Mouse (Mus musculus): ENCODE results near the gene Dgkb.

Dgkb gene

DNA sequence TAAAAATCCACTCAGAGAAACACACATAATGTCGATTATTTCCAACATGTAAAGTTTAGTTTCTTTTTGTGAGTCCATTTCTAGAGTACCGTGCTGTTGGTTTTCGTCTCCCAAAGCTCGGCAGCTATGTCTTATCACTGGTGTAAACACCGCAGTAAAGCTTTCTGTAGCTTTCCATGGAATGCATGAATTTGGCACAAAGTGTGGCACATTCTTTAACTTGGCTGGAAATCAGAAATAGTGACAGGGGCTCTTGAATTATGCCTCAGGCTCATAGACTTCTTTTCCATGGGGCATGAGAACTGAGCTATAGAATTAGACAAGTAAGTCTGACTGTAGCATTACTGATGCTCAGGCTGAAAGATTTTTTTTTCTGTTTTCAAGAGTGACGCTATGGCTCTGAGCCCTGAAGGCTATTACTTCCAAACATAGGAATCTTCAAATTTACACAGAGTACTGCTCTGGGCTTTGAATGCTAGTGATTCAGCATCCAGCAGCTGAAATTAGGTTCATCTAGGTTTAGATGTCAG, 179.0 kb downstream of the Dgkb start:
- no peak for DNase-seq (ENCODE audit: low spot score in 2 of 2)

DNA sequence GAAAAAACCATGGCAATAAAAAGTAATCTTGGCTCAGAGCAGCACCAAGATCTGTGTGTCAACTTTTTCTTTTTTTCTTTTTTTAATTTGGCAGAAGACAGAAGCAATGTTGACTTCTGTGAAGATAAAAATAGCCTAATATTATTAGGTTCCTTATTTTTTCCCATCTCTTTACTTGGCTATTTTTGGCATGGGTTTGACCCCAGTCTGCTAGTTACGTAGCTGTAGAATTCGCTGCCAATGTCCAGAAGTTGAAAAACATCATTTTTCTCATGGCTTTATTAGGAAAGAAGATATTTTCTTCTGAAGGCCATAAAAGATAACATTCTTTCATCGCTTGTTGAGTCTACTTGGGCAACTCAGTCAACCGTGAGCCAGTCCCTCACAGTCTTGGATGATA, 200.1 kb downstream of the Dgkb start:
- no peak for DNase-seq (ENCODE audit: low spot score in 2 of 2)

DNA sequence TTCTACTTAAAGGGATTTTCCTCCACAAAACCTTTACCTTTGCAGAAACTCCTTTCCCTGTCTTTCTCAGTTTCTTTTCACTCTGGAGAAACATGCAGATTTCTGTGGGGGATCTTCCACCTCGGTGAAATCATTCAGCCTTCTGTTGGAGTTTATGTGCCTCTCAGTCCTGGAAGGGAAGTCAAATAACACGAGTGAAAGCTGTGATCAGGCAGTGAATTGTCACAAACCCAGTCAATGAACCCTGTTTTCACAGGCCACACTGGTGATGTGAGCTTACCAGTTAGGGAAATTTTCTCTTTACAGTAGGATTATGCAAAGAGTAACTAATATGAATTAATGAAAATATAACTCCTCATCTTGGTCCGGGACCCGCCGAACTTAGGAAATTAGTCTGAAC, 229.7 kb downstream of the Dgkb start:
- DNase-seq (ENCODE audit: low spot score in 2 of 2): no peak

DNA sequence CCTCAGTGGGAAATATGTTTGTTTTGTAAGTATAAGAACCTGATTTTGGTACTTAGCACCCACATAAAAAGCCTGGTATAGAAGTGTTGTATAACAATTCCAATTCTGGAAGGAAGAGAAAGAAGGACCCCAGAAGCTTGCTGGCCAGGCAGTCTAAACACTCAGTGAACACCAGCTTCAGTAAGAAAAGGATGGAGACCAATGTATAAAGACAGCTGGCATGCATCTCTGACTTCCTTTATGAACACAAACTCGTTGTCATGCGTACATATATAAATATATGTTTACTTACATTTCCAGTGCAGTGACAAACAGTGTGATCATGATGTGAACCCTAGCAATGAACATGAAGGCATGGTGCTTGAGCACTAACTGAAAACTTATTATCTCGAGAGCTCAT, 270.7 kb downstream of the Dgkb start:
- DNase-seq (ENCODE audit: low spot score in 2 of 2): no peak

DNA sequence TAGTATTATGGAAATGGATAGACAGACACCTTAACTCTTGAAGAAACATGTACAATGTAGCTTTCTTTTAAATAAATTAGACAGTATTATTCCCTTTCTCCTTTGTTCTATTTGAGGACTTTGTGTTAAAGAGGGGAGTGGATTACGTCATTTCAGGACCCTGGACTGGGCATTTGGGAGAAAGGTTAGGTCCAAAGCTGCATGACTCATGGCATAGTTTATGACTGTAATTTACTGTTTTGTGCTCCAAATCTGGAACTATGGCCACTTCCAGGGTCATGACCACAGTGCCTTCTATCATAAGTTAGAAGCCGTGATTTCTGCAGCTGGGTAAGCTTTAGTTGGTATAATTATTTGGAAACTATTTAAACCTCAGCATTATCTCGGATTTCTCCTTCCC, 294.4 kb downstream of the Dgkb start:
- no peak for DNase-seq (ENCODE audit: low spot score in 2 of 2)

DNA sequence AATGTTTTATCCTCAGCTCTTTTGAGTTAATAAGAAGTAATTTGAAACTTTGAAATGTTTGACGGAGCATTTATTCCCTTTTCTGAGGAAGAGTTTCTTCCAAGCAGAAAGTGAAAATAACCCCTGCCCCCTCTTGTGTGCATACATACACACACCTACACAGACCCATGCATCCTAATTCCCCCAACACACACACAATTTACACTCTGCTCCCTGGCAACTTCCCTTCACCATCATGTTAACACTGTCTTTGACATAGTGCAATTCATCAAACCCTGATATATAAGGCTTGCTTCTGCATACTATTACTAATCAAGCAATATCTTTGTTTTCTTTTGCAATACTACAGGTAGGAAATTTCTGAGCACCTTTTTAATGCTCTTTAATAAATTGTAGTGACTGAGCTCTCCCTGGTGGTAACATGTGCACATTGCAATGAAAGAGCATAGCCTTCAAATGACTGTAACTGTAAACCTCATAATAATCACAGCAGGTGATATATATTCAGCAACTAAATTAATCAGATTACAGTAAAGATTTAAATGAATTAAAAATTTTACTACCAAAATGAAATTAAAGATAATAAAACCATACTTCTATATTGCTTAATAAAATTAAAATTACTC, 297.6 kb downstream of the Dgkb start:
- DNase-seq (ENCODE audit: low spot score in 2 of 2): peak; percentile 39 to 41

DNA sequence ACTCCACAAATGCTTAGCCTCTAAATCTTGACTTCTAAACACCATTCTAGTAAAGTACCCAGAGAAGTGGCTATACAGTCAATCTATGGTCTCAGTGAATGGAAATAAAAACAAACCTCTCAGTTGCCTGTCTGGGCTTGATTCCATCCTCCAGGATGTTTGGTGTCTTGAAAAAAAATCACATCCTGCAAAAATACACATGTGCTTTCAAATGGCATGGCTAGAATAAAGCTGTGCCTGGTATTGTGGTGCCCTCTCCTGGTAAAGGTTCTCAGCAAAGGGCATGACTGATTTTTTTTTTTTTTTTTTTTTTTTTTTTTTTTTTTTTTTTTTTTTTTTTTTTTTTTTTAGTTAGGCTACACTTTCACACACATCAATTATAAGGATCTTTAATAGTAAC, 306.0 kb downstream of the Dgkb start:
- peak in 1 of 2 experiments; percentile 34 for DNase-seq (ENCODE audit: low spot score in 2 of 2)

DNA sequence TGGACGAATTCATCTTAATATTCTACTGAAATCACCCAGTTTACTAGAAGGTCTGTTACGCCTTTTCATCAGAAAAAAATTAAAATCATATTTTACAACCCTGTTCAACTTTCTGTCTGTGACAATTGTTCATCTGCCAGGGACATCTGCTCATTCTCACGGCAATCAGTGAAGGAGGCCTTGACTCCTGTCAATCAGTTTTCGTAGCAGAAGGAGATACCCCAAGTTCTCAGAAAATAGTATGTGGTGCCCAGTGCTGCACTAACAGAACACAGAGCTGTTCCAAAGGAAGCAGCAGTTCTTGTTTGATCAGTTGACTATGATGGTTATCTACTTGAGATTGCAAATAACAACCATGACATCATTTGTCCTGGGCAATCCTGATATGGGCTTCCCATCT, 307.8 kb downstream of the Dgkb start:
- no peak for DNase-seq (ENCODE audit: low spot score in 2 of 2)

DNA sequence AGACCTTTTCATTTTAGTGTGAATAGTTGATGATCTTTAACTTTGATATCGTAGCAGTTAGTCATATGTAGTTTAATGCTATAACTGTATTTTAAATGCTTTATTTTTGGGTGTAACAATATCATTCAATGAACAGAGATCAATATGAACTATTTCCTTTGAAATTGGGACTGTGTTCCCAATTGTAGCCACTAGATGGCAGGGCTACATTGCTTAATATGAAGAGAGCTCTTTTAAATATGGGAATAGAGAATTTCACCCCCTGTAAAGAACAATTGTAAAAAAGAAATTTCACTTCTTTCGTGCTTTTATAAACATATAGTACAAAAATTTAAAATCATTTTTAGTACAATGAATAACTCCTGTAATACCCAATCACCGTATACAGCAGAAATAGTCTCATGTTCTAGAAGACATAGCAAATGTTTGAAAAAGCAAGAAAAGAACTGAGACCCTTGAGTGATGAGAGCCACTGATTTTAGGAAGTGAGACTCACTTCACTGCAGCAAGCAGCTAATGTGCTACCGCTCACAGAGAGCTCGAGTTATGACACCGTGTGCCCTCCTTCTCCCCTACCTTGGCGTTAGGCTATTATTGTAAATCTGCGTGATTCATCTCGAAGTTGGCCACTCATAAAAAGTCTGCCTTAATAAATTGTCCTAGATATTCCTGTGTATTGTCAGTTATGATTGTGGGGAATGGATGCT, 312.8 kb downstream of the Dgkb start:
- DNase-seq (ENCODE audit: low spot score in 2 of 2): peak in 1 of 2 experiments; percentile 52

DNA sequence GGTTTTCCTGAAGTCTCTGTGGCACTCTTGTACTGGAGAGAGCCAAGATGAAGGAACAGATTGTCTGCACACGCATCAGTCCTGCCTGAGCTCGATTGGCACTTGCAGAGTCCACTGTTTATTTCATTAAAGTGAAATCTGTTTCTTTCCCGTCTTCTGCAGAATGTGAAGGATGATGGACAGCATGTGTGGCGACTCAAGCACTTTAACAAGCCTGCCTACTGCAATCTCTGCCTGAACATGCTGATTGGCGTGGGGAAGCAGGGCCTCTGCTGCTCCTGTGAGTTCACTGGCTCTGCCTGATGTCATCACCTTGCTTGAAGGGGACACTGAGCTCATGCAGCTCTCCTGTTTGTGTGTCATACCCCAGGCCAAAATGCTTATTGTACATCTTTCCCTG, 318.9 kb downstream of the Dgkb start:
- no peak for DNase-seq (ENCODE audit: low spot score in 2 of 2)

DNA sequence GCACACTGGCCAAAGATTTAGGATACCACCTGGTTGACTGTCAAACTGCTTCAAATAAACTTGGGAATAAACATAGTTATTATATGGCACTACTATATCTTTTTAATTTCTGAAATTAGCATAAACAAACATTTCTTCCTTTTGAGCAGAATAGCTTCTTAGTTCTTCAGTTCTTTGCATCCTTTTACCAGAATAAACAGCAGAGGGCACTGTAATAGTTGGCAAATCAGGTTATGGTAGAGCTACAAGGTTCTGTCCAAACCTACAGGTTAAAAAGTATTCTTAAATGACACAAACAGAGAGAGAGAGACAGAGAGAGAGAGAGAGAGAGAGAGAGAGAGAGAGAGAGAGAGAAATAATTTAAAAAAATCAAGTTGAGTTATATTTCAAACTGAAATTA, 322.5 kb downstream of the Dgkb start:
- no peak for DNase-seq (ENCODE audit: low spot score in 2 of 2)

DNA sequence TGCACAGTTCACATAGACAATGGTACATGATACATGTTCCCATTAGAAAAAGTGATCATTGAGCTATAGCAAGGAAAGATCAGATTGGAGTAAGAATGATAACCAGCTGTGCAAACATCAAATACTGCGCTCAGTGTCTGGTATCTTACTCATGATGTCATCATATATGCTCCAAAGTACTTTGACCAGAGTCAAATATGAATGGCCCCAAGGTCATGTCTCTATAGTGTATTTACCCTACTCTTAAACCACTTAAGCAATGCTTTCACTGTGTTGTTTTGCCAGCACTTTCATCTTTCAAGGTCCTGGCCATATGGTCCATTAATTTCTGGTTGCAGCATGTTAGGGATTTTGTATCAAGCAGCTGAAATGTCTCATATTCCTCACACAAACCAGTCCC, 415.1 kb downstream of the Dgkb start:
- DNase-seq (ENCODE audit: low spot score in 2 of 2): no peak

DNA sequence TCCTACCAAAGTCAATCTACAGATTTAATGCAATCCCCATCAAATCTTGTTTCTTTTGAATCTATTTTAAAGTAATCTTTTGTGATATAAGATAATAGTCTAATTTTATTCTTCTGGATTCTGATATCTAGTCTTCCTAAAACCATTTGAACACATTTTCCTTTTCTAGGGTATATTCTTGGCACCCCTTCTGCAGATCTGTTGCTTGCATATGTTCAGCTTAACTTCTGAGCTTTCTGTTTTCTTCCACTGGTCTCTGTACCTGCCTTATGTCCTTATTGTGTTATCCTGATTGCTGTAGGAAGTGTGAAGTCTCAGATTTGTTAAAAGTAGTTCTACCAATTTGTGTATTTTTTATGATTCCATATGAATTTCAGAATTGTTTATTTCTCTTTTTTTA, 451.3 kb downstream of the Dgkb start:
- DNase-seq (ENCODE audit: low spot score in 2 of 2): no peak

DNA sequence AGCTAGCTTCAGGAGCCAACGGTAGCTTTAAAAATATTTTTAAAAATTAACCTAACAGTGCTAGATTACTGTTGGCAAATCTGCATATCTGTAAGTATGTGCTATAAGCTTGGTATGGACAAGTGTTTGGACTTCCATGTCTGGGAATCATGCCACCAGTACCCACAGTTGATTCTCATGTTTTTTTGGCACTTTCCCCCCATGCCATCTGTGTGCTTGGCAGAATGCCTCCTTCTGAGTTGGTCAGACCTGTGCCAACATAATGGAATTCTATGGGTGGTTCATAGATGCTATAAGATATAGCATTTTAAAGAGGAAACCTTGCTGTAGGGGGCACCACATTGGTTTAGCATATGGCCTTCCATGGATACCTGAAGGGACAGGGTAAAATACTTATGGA, 484.0 kb downstream of the Dgkb start:
- peak; percentile 60 to 61 for DNase-seq (ENCODE audit: low spot score in 2 of 2)

DNA sequence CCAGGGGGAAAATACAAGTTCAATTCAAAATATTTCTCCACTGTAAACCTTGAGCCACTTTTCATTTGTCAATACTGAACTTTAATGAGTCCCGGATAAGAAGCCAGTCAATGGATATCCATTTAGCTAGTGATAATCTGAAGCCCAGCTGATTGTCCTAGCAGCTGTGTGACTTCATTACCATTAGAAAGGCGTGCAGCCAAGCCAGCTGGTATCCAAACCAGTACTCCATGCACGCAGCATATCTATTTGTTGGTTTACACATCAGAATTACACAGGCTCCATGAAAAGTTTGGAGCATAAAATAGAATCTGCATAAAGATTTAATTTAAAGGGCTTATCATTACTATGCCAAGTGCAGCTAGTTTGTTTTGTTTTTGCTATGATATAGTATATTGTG, 486.3 kb downstream of the Dgkb start:
- DNase-seq (ENCODE audit: low spot score in 2 of 2): no peak

DNA sequence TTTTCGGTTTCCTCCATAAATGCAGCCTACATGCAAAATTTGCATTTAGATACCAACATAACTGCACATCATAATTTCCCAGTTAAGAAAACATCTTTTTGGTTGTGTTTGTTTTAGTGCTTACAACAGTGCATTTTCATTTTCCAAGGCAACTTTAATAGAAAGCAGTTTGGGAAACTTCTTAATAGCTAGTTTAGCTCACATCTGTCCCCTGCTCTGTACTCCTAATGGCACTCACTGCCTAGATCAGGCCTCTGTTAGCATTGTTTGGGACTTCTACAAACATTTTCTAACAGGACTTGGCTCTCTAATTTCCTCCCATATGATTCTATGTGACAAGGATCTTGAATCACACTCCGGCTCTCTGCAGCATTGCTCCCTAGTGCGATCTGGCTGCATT, 486.7 kb downstream of the Dgkb start:
- no peak for DNase-seq (ENCODE audit: low spot score in 2 of 2)

DNA sequence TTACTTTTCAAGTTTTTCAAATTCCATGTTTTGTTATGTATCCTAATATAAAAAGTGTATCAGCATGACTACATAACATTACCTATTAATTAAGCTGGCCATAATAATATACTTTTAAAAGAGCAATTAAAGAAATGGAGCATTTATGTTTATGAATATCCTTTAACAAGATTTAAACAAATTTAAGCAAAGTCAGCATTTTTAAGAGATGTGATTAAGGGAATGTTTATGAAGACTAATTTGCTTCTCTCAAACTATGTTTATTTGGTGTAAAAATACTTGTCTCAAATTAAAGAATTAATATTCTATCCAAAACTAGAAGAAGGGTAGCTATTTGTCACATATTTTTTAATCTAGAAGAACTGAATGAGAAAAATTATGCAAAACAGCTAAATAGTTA, 492.4 kb downstream of the Dgkb start:
- no peak for DNase-seq (ENCODE audit: low spot score in 2 of 2)

DNA sequence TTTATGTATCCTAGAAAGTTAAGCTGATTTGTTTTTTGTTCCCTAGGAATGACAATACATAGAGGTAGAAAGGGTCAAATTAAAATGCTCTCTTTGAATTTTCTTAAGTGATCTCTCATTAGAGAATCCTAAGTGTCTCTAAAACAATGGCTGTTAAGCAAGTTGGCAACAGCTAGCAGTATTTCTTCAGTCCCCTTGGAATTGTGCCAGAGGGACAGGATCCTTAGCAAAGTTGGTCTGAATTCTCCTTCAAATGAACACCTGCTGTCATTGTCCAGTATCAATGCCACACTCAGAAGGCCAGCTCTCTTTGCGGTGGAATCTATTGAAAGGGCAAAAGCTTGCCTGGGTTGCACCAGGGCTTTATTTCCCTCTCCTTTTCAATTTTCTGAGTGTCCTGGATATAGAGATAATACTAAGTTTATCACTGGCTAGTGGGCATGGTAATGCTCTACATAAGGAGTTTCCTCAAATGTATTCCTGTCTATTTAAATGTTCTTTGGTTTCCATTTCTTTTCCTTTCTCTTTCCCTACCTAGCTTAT, 510.3 kb downstream of the Dgkb start:
- no peak for DNase-seq (ENCODE audit: low spot score in 2 of 2)

DNA sequence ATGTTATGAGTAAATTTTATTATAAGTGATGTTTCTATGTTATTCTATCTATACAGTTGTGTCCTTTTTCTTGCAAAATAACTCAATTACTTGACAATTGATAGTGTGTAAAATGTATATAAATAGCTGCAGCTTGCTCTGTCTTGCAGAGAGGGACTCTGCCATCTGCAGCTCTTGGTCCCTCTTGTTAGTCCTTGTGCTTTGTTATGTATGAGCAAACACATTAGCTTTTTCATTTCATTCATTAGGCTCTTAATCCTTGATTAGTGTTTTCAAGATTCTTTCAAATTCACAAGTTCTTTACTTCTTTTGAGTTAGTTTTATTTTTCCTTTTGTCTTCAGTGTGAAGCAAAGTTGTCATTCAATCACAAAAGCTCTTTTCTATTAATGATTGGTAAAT, 511.3 kb downstream of the Dgkb start:
- DNase-seq (ENCODE audit: low spot score in 2 of 2): no peak

DNA sequence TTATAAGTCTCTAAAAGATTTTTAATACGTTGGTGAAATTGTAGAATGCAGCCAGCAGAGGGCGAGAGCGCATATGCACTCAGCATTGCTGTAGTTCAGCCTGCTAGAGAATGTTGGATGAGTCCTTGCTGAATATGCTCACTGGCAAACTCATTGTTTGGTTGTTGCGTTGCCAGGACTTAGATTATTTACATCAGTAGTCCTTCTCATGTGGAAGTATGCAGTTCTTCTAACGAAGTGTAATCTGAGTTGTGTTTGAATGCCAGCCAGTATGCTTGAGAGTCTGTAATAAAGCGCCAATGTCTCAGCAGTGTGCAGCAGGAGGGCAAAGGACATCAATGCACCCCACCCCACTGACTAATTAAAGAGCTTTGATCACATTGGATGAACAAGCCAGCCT, 525.1 kb downstream of the Dgkb start:
- DNase-seq (ENCODE audit: low spot score in 2 of 2): peak; percentile 58 to 75

DNA sequence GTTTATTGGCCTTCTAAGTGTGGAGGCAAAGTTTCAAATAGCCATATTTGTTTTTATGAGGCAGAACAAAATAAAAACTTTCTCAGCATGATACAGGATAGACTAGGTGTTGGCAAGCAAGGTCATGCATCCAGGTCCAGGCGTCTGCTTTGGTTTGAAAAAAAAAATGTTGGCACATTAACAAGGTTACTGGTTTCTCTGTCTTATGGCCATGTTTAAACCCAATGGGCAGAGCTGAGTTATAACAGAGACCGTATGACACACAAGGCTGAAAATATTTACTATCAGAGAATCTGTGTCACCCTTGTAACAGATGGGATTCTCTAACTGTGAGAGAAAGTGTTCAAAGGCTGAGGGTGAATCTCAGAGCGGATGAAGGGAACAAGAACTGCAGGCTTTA, 535.0 kb downstream of the Dgkb start:
- no peak for DNase-seq (ENCODE audit: low spot score in 2 of 2)

DNA sequence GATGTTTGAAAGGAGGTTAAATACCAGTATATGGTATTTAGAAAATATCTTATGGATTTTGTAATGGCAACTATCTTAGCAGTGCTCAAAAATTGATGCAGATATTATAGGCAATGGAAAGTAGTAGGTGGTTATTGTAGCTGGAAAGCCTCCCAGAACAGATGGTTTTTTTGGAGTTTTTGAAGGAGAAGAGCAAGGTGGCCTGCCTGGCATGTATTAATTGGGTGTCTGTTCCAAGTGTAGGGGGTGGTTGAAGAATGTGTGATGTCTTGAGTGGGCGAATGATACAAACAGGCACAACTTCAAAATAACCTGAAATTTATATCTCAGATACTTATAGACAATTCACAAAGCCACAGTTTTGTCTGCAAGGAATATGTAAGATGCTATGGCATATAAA, 538.9 kb downstream of the Dgkb start:
- DNase-seq (ENCODE audit: low spot score in 2 of 2): peak; percentile 40 to 55

DNA sequence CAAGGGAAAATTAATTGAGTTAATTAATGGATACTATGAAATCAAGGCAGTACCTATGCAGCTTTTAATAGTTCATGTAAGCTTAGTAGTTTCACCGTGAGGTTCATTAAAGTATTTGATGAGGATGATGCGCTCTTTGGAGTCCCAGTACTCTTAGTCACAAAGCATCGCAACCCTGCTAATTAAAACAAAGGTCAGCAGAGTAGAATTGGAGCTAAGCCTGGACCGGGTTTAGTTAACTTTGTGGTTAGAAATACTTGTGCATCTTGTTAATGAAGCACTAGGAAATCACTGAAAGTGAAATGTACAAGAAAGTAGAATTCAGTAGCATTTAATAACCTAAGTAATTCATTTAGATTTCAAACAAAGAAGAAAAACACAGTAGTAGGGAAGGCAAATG, 544.0 kb downstream of the Dgkb start:
- no peak for DNase-seq (ENCODE audit: low spot score in 2 of 2)
